Mouse (Mus musculus): ENCODE measurements around the gene Cdkl3. TPM values are rescaled to one million over a fixed set of nuclear protein-coding genes. Genes with fewer than 3 reads are reported as not detected.

The Cdkl3 gene
- polyA plus RNA-seq, 1 experiment from 2014 or later, result 4.6 TPM

DNA sequence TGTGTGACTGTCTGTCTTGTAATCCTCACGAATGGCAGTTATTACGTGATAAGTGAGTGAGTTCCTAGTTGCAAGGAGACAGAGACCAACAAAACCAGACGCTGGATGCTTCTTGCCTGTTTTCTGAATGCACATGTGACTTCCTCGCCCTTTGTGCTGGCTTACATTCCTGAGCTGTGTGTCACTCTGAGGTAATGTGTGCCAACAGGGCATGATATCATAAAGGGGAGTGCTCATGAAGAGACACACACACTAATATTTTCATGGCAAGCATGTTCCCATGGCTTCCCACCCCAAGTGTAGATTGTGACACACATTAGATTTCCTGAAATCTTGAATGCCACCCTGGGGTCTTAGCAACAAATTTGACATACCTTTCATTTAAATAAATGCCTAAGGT is 73.9 kb downstream of the Cdkl3 start:
- Histone ChIP-seq H3K4me1 (replicated peaks; ENCODE audit: control insufficient read depth, insufficient read depth, low read length) (peaks cover 2% of the 10 kb centered on the region; the same call in 1 of the 2 replicates), H3K9ac (ENCODE audit: low read depth, low read length) (no peak overlapping the region), H3K27me3 (replicated peaks; ENCODE audit: control insufficient read depth, insufficient read depth, low read length) (no peaks in the 10 kb centered on the region), H3K27ac (ENCODE audit: low read depth, low read length) (peak overlapping the region; percentile 28; the same call in 1 of the 2 replicates), H3K36me3 (ENCODE audit: control insufficient read depth, insufficient read depth) (no peaks in the 10 kb centered on the region), H3K9me3 (ENCODE audit: control insufficient read depth) (no peaks in the 10 kb centered on the region), H3K4me3 (ENCODE audit: low read depth, low read length) (no peak overlapping the region), H3K4me2 (replicated peaks; ENCODE audit: low read depth) (no peak overlapping the region)
- peak; percentile 81 for ATAC-seq
- TF ChIP-seq CTCF (IDR thresholded peaks at IDR 0.05; ENCODE audit: low read depth), result no peak
- WGBS, result 43% methylated on average over 4 of the region's 4 CpGs

- H3K27ac ChIP-seq (ENCODE audit: low read depth, low read length), result no peak overlapping the region
- ATAC-seq, result peak; percentile 29; the same call in 1 of the 2 replicates
- no peak for TF ChIP-seq CTCF (IDR thresholded peaks at IDR 0.05; ENCODE audit: low read depth)
- no peak overlapping the region for H3K9ac ChIP-seq (ENCODE audit: low read depth, low read length)
- no peak overlapping the region for H3K4me2 ChIP-seq (replicated peaks; ENCODE audit: low read depth)
- peaks cover 2% of the 10 kb centered on the region; the same call in 1 of the 2 replicates for H3K4me1 ChIP-seq (replicated peaks; ENCODE audit: control insufficient read depth, insufficient read depth, low read length)
- no peaks in the 10 kb centered on the region for H3K9me3 ChIP-seq (ENCODE audit: control insufficient read depth)
- no peaks in the 10 kb centered on the region for H3K27me3 ChIP-seq (replicated peaks; ENCODE audit: control insufficient read depth, insufficient read depth, low read length)
- WGBS, result 24% methylated on average over 5 of the region's 5 CpGs
- H3K36me3 ChIP-seq (ENCODE audit: control insufficient read depth, insufficient read depth), result no peaks in the 10 kb centered on the region
- no peak overlapping the region for H3K4me3 ChIP-seq (ENCODE audit: low read depth, low read length)
Observed at GRCm38 (mm10) chr11:52079978-52080377, 76.0 kb downstream of the Cdkl3 start.

DNA sequence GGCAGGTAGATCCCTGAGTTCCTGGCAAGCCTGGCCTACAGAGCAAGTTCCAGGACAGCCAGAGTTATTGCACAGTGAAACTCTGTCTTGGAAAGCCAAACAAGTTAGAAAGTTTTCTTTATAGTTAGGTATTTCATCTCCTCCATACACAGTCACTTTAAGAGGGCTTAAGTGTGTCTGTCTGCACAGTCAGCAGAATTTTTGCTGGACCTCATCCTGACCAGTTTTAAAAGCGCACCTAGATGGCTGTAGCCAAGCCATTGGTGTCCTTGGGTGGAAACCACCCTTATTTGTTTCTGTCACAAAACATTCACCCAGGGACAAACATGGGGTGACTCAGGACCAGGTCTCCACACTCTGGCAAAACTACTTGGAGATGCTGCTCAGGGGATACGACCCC is 76.6 kb downstream of the Cdkl3 start:
- no peaks in the 10 kb centered on the region for H3K27me3 ChIP-seq (replicated peaks; ENCODE audit: control insufficient read depth, insufficient read depth, low read length)
- no peak for ATAC-seq
- WGBS, result 89% methylated on average over 2 of the region's 2 CpGs
- H3K36me3 ChIP-seq (ENCODE audit: control insufficient read depth, insufficient read depth), result no peaks in the 10 kb centered on the region
- no peak overlapping the region for H3K4me3 ChIP-seq (ENCODE audit: low read depth, low read length)
- H3K9me3 ChIP-seq (ENCODE audit: control insufficient read depth), result no peaks in the 10 kb centered on the region
- TF ChIP-seq CTCF (IDR thresholded peaks at IDR 0.05; ENCODE audit: low read depth), result no peak
- peaks cover 2% of the 10 kb centered on the region; the same call in 1 of the 2 replicates for H3K4me1 ChIP-seq (replicated peaks; ENCODE audit: control insufficient read depth, insufficient read depth, low read length)
- no peak overlapping the region for H3K9ac ChIP-seq (ENCODE audit: low read depth, low read length)
- H3K4me2 ChIP-seq (replicated peaks; ENCODE audit: low read depth), result no peak overlapping the region
- no peak overlapping the region for H3K27ac ChIP-seq (ENCODE audit: low read depth, low read length)

DNA sequence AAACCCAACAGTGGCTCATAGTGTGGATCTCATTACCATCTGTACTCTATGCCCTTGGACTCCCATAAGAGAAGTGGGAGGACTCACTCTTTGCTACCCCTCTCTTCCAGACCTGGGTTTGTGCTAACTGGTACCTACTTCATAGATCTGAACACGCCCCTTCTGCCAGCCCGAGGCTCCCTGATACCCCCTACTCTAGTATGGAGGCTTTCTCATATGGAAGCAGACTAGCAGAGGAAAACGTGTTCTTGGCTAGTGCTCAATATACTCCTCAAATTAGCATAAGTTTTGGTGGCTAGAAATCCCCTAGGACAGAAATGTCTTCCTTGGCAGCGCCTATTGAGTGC is 81.8 kb downstream of the Cdkl3 start:
- H3K9me3 ChIP-seq (ENCODE audit: control insufficient read depth), result no peaks in the 10 kb centered on the region
- TF ChIP-seq CTCF (IDR thresholded peaks at IDR 0.05; ENCODE audit: low read depth), result no peak
- H3K36me3 ChIP-seq (ENCODE audit: control insufficient read depth, insufficient read depth), result no peaks in the 10 kb centered on the region
- no peaks in the 10 kb centered on the region for H3K4me1 ChIP-seq (replicated peaks; ENCODE audit: control insufficient read depth, insufficient read depth, low read length)
- H3K4me2 ChIP-seq (replicated peaks; ENCODE audit: low read depth), result no peak overlapping the region
- no peaks in the 10 kb centered on the region for H3K27me3 ChIP-seq (replicated peaks; ENCODE audit: control insufficient read depth, insufficient read depth, low read length)
- no peak overlapping the region for H3K4me3 ChIP-seq (ENCODE audit: low read depth, low read length)
- ATAC-seq, result no peak
- H3K9ac ChIP-seq (ENCODE audit: low read depth, low read length), result no peak overlapping the region
- H3K27ac ChIP-seq (ENCODE audit: low read depth, low read length), result no peak overlapping the region
- 43% methylated on average over 4 of the region's 4 CpGs for WGBS

- Histone ChIP-seq H3K36me3 (ENCODE audit: control insufficient read depth, insufficient read depth) (no peaks in the 10 kb centered on the region), H3K4me2 (replicated peaks; ENCODE audit: low read depth) (no peak overlapping the region), H3K9ac (ENCODE audit: low read depth, low read length) (no peak overlapping the region), H3K9me3 (ENCODE audit: control insufficient read depth) (no peaks in the 10 kb centered on the region), H3K4me3 (ENCODE audit: low read depth, low read length) (no peak overlapping the region), H3K4me1 (replicated peaks; ENCODE audit: control insufficient read depth, insufficient read depth, low read length) (no peaks in the 10 kb centered on the region), H3K27me3 (replicated peaks; ENCODE audit: control insufficient read depth, insufficient read depth, low read length) (no peaks in the 10 kb centered on the region), H3K27ac (ENCODE audit: low read depth, low read length) (no peak overlapping the region)
- TF ChIP-seq CTCF (IDR thresholded peaks at IDR 0.05; ENCODE audit: low read depth), result no peak
- 24% methylated on average over 9 of the region's 9 CpGs for WGBS
- no peak for ATAC-seq
Observed at GRCm38 (mm10) chr11:52086204-52086864, 82.3 kb downstream of the Cdkl3 start.

DNA sequence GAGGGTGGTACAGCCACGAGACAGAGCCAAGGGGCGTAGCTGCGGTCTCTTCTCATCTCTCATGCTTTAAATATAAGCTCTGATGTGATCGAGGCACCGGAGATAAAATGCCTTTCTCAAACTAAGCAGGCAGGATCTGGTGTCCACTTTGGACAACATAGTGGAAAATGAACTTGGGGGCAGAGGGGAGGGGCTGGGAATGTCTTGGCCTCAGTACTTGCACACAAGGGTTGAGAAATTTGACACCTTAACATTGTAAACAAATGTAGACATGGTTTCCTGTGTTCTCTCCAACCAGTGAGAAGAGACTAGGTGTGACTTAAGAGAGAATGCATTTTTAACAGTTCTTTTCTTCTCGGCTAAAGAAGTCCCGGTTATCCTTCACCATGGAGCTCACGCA is 85.3 kb downstream of the Cdkl3 start:
- H3K36me3 ChIP-seq (ENCODE audit: control insufficient read depth, insufficient read depth), result no peaks in the 10 kb centered on the region
- no peaks in the 10 kb centered on the region for H3K9me3 ChIP-seq (ENCODE audit: control insufficient read depth)
- H3K9ac ChIP-seq (ENCODE audit: low read depth, low read length), result no peak overlapping the region
- H3K4me3 ChIP-seq (ENCODE audit: low read depth, low read length), result no peak overlapping the region
- H3K4me2 ChIP-seq (replicated peaks; ENCODE audit: low read depth), result 0 out of 2 replicates have a peak overlapping the region, but pooled peaks have one; percentile 7
- H3K4me1 ChIP-seq (replicated peaks; ENCODE audit: control insufficient read depth, insufficient read depth, low read length), result no peaks in the 10 kb centered on the region
- H3K27ac ChIP-seq (ENCODE audit: low read depth, low read length), result no peak overlapping the region
- no peaks in the 10 kb centered on the region for H3K27me3 ChIP-seq (replicated peaks; ENCODE audit: control insufficient read depth, insufficient read depth, low read length)
- 54% methylated on average over 8 of the region's 8 CpGs for WGBS
- TF ChIP-seq CTCF (IDR thresholded peaks at IDR 0.05; ENCODE audit: low read depth), result no peak
- ATAC-seq, result no peak

Data from intestine, postnatal 0 days (tissue).